Mouse (Mus musculus): ENCODE measurements around the gene Usp43.

DNA sequence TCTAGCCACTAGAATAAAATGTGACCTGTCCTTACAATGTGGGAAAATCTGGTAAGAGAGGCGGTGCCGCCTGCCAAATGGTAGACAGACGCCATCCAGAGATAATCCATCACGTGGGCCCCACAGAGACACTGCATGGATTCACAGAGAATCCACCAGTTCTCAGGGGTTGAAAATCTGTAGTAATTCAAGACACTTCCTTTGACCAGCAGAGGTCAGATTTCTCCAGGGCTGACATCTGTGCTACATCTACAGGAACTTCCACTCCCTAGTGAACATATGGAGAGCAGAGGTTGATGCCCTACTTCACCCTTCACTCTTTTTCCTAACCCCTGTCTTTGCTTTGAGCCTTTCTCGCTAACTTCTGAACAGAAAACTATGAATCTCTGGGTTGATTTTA lies 56.9 kb downstream of the Usp43 start:
- TF ChIP-seq GATA1 (IDR thresholded peaks at IDR 0.05; ENCODE audit: borderline replicate concordance, low read length) (no peak), CTCF (IDR thresholded peaks at IDR 0.05; ENCODE audit: low read depth, low read length) (no peak), TAL1 (conservative IDR thresholded peaks at IDR 0.05; ENCODE audit: low read depth, low read length) (no peak), GATA2 (IDR thresholded peaks at IDR 0.05; ENCODE audit: borderline replicate concordance, low read depth, low read length) (no peak), POLR2AphosphoS5 (IDR thresholded peaks at IDR 0.05; ENCODE audit: insufficient replicate concordance, low read depth, low read length) (no peak)

Measured in G1E (cell line).